Mouse (Mus musculus) bone marrow, adult 2 months (tissue): ENCODE data around the gene Slmap.

Source experiments
- CTCF ChIP-seq: fragments of 200-500 bp; IDR thresholded peaks from 2 replicates; pipeline ENCODE4 v1.5.1; 2011; ENCODE audit warnings: low read length, control low read depth; ENCODE audit not compliant: control insufficient read depth, insufficient read depth
- POLR2A ChIP-seq: fragments of 200-500 bp; IDR thresholded peaks from 2 replicates; pipeline ENCODE4 v1.6.1; 2011; ENCODE audit warnings: low read depth, mild to moderate bottlenecking, control low read depth, low read length, borderline replicate concordance; ENCODE audit not compliant: control insufficient read depth

GRCm38 (mm10) chr14:26391866-26392265 lies 142.9 kb downstream of the Slmap start:
- TF ChIP-seq CTCF (no peak), POLR2A (no peak)
